Mouse (Mus musculus) MEL (cell line): ENCODE results near the gene Tmem184a. TPM values are rescaled to one million over a fixed set of nuclear protein-coding genes. Genes with fewer than 3 reads are reported as not detected.

Experiments used
- DNase-seq: peaks from one replicate; pipeline ENCODE4 v3.0.0; 2011; ENCODE audit warnings: low read depth, low spot score
- H3K27ac ChIP-seq: 2 replicates; pipeline ENCODE4 v1.5.1; 2012; ENCODE audit warnings: low read depth, mild to moderate bottlenecking, control low read depth, low read length, moderate library complexity; ENCODE audit not compliant: control insufficient read depth
- H3K27me3 ChIP-seq, 2 experiments: fragments of 150-350 bp in 1 of 2; sonication (generic) in 1 of 2; 2 replicates each; pipeline ENCODE4 v1.6.1; 2012; ENCODE audit warnings: low read length in 2 of 2, mild to moderate bottlenecking in 2 of 2, improper control_type of control experiment in 1 of 2, moderate library complexity in 1 of 2; ENCODE audit not compliant: insufficient read depth in 2 of 2, control insufficient read depth in 1 of 2
- H3K36me3 ChIP-seq, 2 experiments: 2 replicates each; pipeline ENCODE4 v1.6.1; 2012 to 2014; ENCODE audit warnings: low read length in 2 of 2, improper control_type of control experiment in 1 of 2, inconsistent platforms in 1 of 2, mild to moderate bottlenecking in 1 of 2; ENCODE audit not compliant: insufficient read depth in 2 of 2, control insufficient read depth in 1 of 2
- H3K4me1 ChIP-seq, 2 experiments: fragments of 150-350 bp in 1 of 2; sonication (generic) in 1 of 2; 2 replicates each; pipeline ENCODE4 v1.6.1; 2012; ENCODE audit warnings: low read length in 2 of 2, improper control_type of control experiment in 1 of 2, mild to moderate bottlenecking in 1 of 2; ENCODE audit not compliant: insufficient read depth in 2 of 2, control insufficient read depth in 1 of 2
- H3K4me3 ChIP-seq, 2 experiments: fragments of 150-350 bp in 1 of 2; sonication (generic) in 1 of 2; 2 replicates each; pipeline ENCODE4 v1.5.1; 2012; ENCODE audit warnings: low read depth in 2 of 2, low read length in 2 of 2, mild to moderate bottlenecking in 2 of 2, moderate library complexity in 2 of 2, control low read depth in 1 of 2, improper control_type of control experiment in 1 of 2; ENCODE audit not compliant: control insufficient read depth in 1 of 2, insufficient read depth in 1 of 2
- H3K79me2 ChIP-seq: 2 replicates; pipeline ENCODE4 v1.6.1; 2012; ENCODE audit warnings: mild to moderate bottlenecking, low read length, moderate library complexity; ENCODE audit not compliant: control insufficient read depth, poor library complexity, insufficient read depth
- H3K9ac ChIP-seq: 2 replicates; pipeline ENCODE4 v1.6.1; 2012; ENCODE audit warnings: low read depth, mild to moderate bottlenecking, control low read depth, low read length, moderate library complexity; ENCODE audit not compliant: control insufficient read depth, poor library complexity, severe bottlenecking
- H3K9me3 ChIP-seq: fragments of 150-350 bp; sonication (generic); replicated peaks from 2 replicates; pipeline ENCODE4 v1.6.1; 2012; ENCODE audit warnings: mild to moderate bottlenecking, low read length, improper control_type of control experiment, moderate library complexity; ENCODE audit not compliant: insufficient read depth
- BHLHE40 ChIP-seq: IDR thresholded peaks from 2 replicates; pipeline ENCODE4 v1.6.1; 2012; ENCODE audit warnings: low read depth, mild to moderate bottlenecking, inconsistent platforms, low read length, improper control_type of control experiment, borderline replicate concordance
- CHD1 ChIP-seq: IDR thresholded peaks from 2 replicates; pipeline ENCODE4 v1.6.1; 2012; ENCODE audit warnings: low read depth, mild to moderate bottlenecking, inconsistent platforms, low read length, improper control_type of control experiment
- CHD2 ChIP-seq: IDR thresholded peaks from 2 replicates; pipeline ENCODE4 v1.6.1; 2011; ENCODE audit warnings: low read length, improper control_type of control experiment
- CTCF ChIP-seq, 3 experiments: IDR thresholded peaks in 2 of 3; conservative IDR thresholded peaks in 1 of 3; 2 replicates each; pipeline ENCODE4 v1.5.1; 2011 to 2012; ENCODE audit warnings: low read length in 3 of 3, low read depth in 2 of 3, mild to moderate bottlenecking in 2 of 3, improper control_type of control experiment in 1 of 3, inconsistent platforms in 1 of 3, mixed read lengths in 1 of 3, moderate library complexity in 1 of 3; ENCODE audit not compliant: control insufficient read depth in 1 of 3, insufficient read depth in 1 of 3, poor library complexity in 1 of 3, severe bottlenecking in 1 of 3
- E2F4 ChIP-seq: IDR thresholded peaks from 2 replicates; pipeline ENCODE4 v1.6.1; 2011; ENCODE audit warnings: low read depth, low read length, improper control_type of control experiment, borderline replicate concordance
- ELF1 ChIP-seq: IDR thresholded peaks from 2 replicates; pipeline ENCODE4 v1.6.1; 2014; ENCODE audit warnings: low read depth, mild to moderate bottlenecking, inconsistent platforms, low read length, improper control_type of control experiment, moderate library complexity
- EP300 ChIP-seq, 2 experiments: IDR thresholded peaks; 2 replicates each; pipeline ENCODE4 v1.6.1; 2011; ENCODE audit warnings: improper control_type of control experiment in 2 of 2, low read length in 2 of 2, low read depth in 1 of 2, mild to moderate bottlenecking in 1 of 2
- ETS1 ChIP-seq: IDR thresholded peaks from 2 replicates; pipeline ENCODE4 v1.6.1; 2012; ENCODE audit warnings: low read depth, mild to moderate bottlenecking, inconsistent platforms, low read length, improper control_type of control experiment, moderate library complexity
- GABPA ChIP-seq: IDR thresholded peaks from 2 replicates; pipeline ENCODE4 v1.6.1; 2012; ENCODE audit warnings: low read depth, mild to moderate bottlenecking, inconsistent platforms, low read length, improper control_type of control experiment, moderate library complexity
- GATA1 ChIP-seq: IDR thresholded peaks from 2 replicates; pipeline ENCODE4 v1.6.1; 2011; ENCODE audit warnings: low read depth, low read length, improper control_type of control experiment
- HCFC1 ChIP-seq: IDR thresholded peaks from 2 replicates; pipeline ENCODE4 v1.6.1; 2012; ENCODE audit warnings: low read depth, mild to moderate bottlenecking, inconsistent platforms, low read length, improper control_type of control experiment, moderate library complexity
- JUND ChIP-seq: IDR thresholded peaks from 2 replicates; pipeline ENCODE4 v1.6.1; 2011; ENCODE audit warnings: low read depth, mild to moderate bottlenecking, improper control_type of control experiment, low read length
- KAT2A ChIP-seq: conservative IDR thresholded peaks from 2 replicates; pipeline ENCODE4 v1.6.1; 2012; ENCODE audit warnings: low read depth, low read length, improper control_type of control experiment, inconsistent platforms
- MAFK ChIP-seq: IDR thresholded peaks from 2 replicates; pipeline ENCODE4 v1.6.1; 2011; ENCODE audit warnings: low read depth, mild to moderate bottlenecking, low read length, improper control_type of control experiment, borderline replicate concordance
- MAX ChIP-seq: IDR thresholded peaks from 2 replicates; pipeline ENCODE4 v1.6.1; 2011; ENCODE audit warnings: low read length, improper control_type of control experiment
- MAZ ChIP-seq: IDR thresholded peaks from 2 replicates; pipeline ENCODE4 v1.6.1; 2012; ENCODE audit warnings: low read depth, mild to moderate bottlenecking, inconsistent platforms, low read length, improper control_type of control experiment
- MEF2A ChIP-seq: IDR thresholded peaks from 2 replicates; pipeline ENCODE4 v1.6.1; 2014; ENCODE audit warnings: low read depth, mild to moderate bottlenecking, inconsistent platforms, low read length, improper control_type of control experiment; ENCODE audit not compliant: poor library complexity, insufficient replicate concordance, severe bottlenecking; ENCODE audit errors: extremely low read depth
- MXI1 ChIP-seq: IDR thresholded peaks from 2 replicates; pipeline ENCODE4 v1.6.1; 2011; ENCODE audit warnings: mild to moderate bottlenecking, low read depth, low read length, improper control_type of control experiment
- MYB ChIP-seq: IDR thresholded peaks from 2 replicates; pipeline ENCODE4 v1.6.1; 2011; ENCODE audit warnings: mild to moderate bottlenecking, low read depth, low read length, improper control_type of control experiment
- NELFE ChIP-seq: IDR thresholded peaks from 2 replicates; pipeline ENCODE4 v1.6.1; 2011; ENCODE audit warnings: low read depth, low read length, improper control_type of control experiment
- NRF1 ChIP-seq: IDR thresholded peaks from 2 replicates; pipeline ENCODE4 v1.6.1; 2014; ENCODE audit warnings: low read depth, mild to moderate bottlenecking, inconsistent platforms, low read length, improper control_type of control experiment, moderate library complexity; ENCODE audit not compliant: poor library complexity, insufficient read depth, severe bottlenecking
- POLR2A ChIP-seq, 2 experiments: IDR thresholded peaks; 2 replicates each; pipeline ENCODE4 v1.6.1; 2011 to 2012; ENCODE audit warnings: low read length in 2 of 2, mild to moderate bottlenecking in 2 of 2, control low read depth in 1 of 2, improper control_type of control experiment in 1 of 2, low read depth in 1 of 2, moderate library complexity in 1 of 2; ENCODE audit not compliant: control insufficient read depth in 1 of 2, insufficient read depth in 1 of 2, poor library complexity in 1 of 2
- POLR2AphosphoS2 ChIP-seq: IDR thresholded peaks from 2 replicates; pipeline ENCODE4 v1.6.1; 2011; ENCODE audit warnings: low read length, improper control_type of control experiment
- POLR2AphosphoS5 ChIP-seq: IDR thresholded peaks from 2 replicates; pipeline ENCODE4 v1.6.1; 2012; ENCODE audit warnings: low read depth, borderline replicate concordance, mild to moderate bottlenecking, inconsistent platforms, low read length, moderate library complexity, mixed read lengths
- RAD21 ChIP-seq: IDR thresholded peaks from 2 replicates; pipeline ENCODE4 v1.6.1; 2011; ENCODE audit warnings: mild to moderate bottlenecking, low read depth, low read length, improper control_type of control experiment
- RCOR1 ChIP-seq: IDR thresholded peaks from 2 replicates; pipeline ENCODE4 v1.6.1; 2012; ENCODE audit warnings: low read depth, mild to moderate bottlenecking, inconsistent platforms, low read length, improper control_type of control experiment
- SIN3A ChIP-seq: IDR thresholded peaks from 2 replicates; pipeline ENCODE4 v1.6.1; 2012; ENCODE audit warnings: low read length, improper control_type of control experiment, inconsistent platforms
- SMC3 ChIP-seq: IDR thresholded peaks from 2 replicates; pipeline ENCODE4 v1.6.1; 2011; ENCODE audit warnings: low read depth, low read length, improper control_type of control experiment
- TAL1 ChIP-seq: IDR thresholded peaks from 2 replicates; pipeline ENCODE4 v1.6.1; 2012; ENCODE audit warnings: mild to moderate bottlenecking, inconsistent platforms, low read length, moderate library complexity, mixed read lengths
- TCF12 ChIP-seq: IDR thresholded peaks from 2 replicates; pipeline ENCODE4 v1.6.1; 2014; ENCODE audit warnings: low read depth, mild to moderate bottlenecking, inconsistent platforms, low read length, improper control_type of control experiment, moderate library complexity
- UBTF ChIP-seq: IDR thresholded peaks from 2 replicates; pipeline ENCODE4 v1.6.1; 2012; ENCODE audit warnings: low read depth, mild to moderate bottlenecking, inconsistent platforms, low read length, improper control_type of control experiment, moderate library complexity, borderline replicate concordance; ENCODE audit not compliant: insufficient read depth
- USF1 ChIP-seq: IDR thresholded peaks from 2 replicates; pipeline ENCODE4 v1.6.1; 2014; ENCODE audit warnings: low read depth, mild to moderate bottlenecking, inconsistent platforms, low read length, improper control_type of control experiment, moderate library complexity
- USF2 ChIP-seq, 2 experiments: IDR thresholded peaks; 2 replicates each; pipeline ENCODE4 v1.6.1; 2011 to 2012; ENCODE audit warnings: improper control_type of control experiment in 2 of 2, low read length in 2 of 2, borderline replicate concordance in 1 of 2, inconsistent platforms in 1 of 2, low read depth in 1 of 2, mild to moderate bottlenecking in 1 of 2; ENCODE audit not compliant: insufficient read depth in 1 of 2
- ZC3H11A ChIP-seq: IDR thresholded peaks from 2 replicates; pipeline ENCODE4 v1.6.1; 2012; ENCODE audit warnings: low read depth, mild to moderate bottlenecking, inconsistent platforms, low read length, improper control_type of control experiment
- ZKSCAN1 ChIP-seq: IDR thresholded peaks from 2 replicates; pipeline ENCODE4 v1.6.1; 2012; ENCODE audit warnings: low read depth, mild to moderate bottlenecking, inconsistent platforms, low read length, improper control_type of control experiment, moderate library complexity
- ZMIZ1 ChIP-seq: IDR thresholded peaks from 2 replicates; pipeline ENCODE4 v1.6.1; 2012; ENCODE audit warnings: low read depth, mild to moderate bottlenecking, inconsistent platforms, low read length, improper control_type of control experiment, moderate library complexity
- ZNF384 ChIP-seq: IDR thresholded peaks from 2 replicates; pipeline ENCODE4 v1.6.1; 2012; ENCODE audit warnings: low read depth, mild to moderate bottlenecking, inconsistent platforms, low read length, improper control_type of control experiment
- polyA plus RNA-seq, 2 experiments: library from polyadenylated mRNA; stranded (reverse) in 1 of 2; unstranded in 1 of 2; fragments of >175 nt in 1 of 2; fragments of >200 nt in 1 of 2; gene quantifications; 2 replicates each; pipeline versions ENCODE4 v1.2.1 to v1.2.4; 2012; ENCODE audit warnings: low replicate concordance in 2 of 2, low read depth in 1 of 2; ENCODE audit not compliant: insufficient read length in 2 of 2, insufficient read depth in 1 of 2, missing spikeins in 1 of 2
- total RNA-seq: library from RNA; depleted of rRNA; stranded (reverse); fragments of 300-350 nt; gene quantifications from 2 replicates; pipeline ENCODE4 v1.2.3, GENCODE M21; 2012

The Tmem184a gene
- total and polyA plus RNA-seq, 3 experiments: 0.10 to 0.27 TPM; not detected in 1

DNA sequence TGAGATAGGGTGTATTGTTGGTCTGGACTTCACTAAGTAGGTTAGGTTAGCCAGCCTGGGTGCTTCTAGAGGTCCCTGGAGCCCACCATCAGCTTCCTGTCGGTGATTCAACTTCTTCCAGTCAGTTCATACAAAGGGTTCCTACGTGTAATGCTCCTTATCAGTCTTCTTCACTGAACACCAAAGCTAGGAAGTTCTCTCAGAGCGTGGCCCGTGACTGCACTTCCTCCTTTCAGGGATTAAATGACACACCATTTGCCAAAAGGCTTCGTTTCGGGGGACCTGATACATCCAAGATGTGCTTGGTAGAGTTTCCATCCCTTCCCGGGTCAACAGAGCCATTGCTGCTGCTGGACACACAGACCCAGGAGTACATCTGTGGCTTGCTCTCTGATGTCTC lies 12.4 kb upstream of the Tmem184a start:
- no peaks in the 10 kb centered on the region for H3K79me2 ChIP-seq
- H3K4me1 ChIP-seq: peaks cover 3 to 31% of the 10 kb centered on the region in 2 experiments; a peak in 3 of 4 replicates
- peak overlapping the region; percentile 87 for H3K27ac ChIP-seq
- H3K9ac ChIP-seq: peak overlapping the region; percentile 74
- peaks cover 0 to 23% of the 10 kb centered on the region in 2 experiments; a peak in 2 of 4 replicates for H3K36me3 ChIP-seq
- DNase-seq: peak; percentile 93
- H3K9me3 ChIP-seq: no peaks in the 10 kb centered on the region
- H3K27me3 ChIP-seq: no peaks in the 10 kb centered on the region
- H3K4me3 ChIP-seq: peak overlapping the region; percentile 51 to 91
- TF ChIP-seq HCFC1: peak; percentile 49; the same call in 1 of the 2 replicates
- no peak for TF ChIP-seq ZMIZ1
- TF ChIP-seq BHLHE40: peak; percentile 95
- peak; percentile 39 to 65; a peak in 3 of 4 replicates for TF ChIP-seq EP300 (IDR thresholded peaks at IDR 0.05; ENCODE audit: low read depth in 1 of 2, low read length in 2 of 2)
- no peak for TF ChIP-seq POLR2AphosphoS5
- 0 out of 2 replicates have a peak, but pooled peaks have one; percentile 29 for TF ChIP-seq NELFE
- peak; percentile 21; the same call in 1 of the 2 replicates for TF ChIP-seq TAL1
- TF ChIP-seq CHD1: no peak
- 0 out of 2 replicates have a peak, but pooled peaks have one; percentile 24 for TF ChIP-seq TCF12
- no peak for TF ChIP-seq RAD21
- no peak for TF ChIP-seq E2F4
- TF ChIP-seq MAX: peak; percentile 81
- TF ChIP-seq GABPA: no peak
- peak; percentile 91 for TF ChIP-seq GATA1
- peak; percentile 75 for TF ChIP-seq ELF1
- TF ChIP-seq MYB: no peak
- TF ChIP-seq JUND: no peak
- TF ChIP-seq ZKSCAN1: no peak
- TF ChIP-seq SIN3A: peak; percentile 81
- TF ChIP-seq CTCF (IDR thresholded peaks at IDR 0.05 in 2 of 3, conservative IDR thresholded peaks at IDR 0.05 in 1 of 3; ENCODE audit: control insufficient read depth in 1 of 3, insufficient read depth in 1 of 3, low read depth in 2 of 3, low read length in 3 of 3, poor library complexity in 1 of 3, severe bottlenecking in 1 of 3): no peak
- TF ChIP-seq MXI1: peak; percentile 85
- TF ChIP-seq POLR2AphosphoS2: no peak
- TF ChIP-seq NRF1: no peak
- peak; percentile 44 to 62; a peak in 2 of 4 replicates for TF ChIP-seq POLR2A (IDR thresholded peaks at IDR 0.05; ENCODE audit: control insufficient read depth in 1 of 2, insufficient read depth in 1 of 2, low read depth in 1 of 2, low read length in 2 of 2, poor library complexity in 1 of 2)
- no peak for TF ChIP-seq ZNF384
- no peak for TF ChIP-seq RCOR1
- no peak for TF ChIP-seq MAFK
- TF ChIP-seq MAZ: no peak
- peak; percentile 73; the same call in 1 of the 2 replicates for TF ChIP-seq ETS1
- TF ChIP-seq CHD2: no peak
- TF ChIP-seq USF2 (IDR thresholded peaks at IDR 0.05; ENCODE audit: borderline replicate concordance in 1 of 2, insufficient read depth in 1 of 2, low read depth in 1 of 2, low read length in 2 of 2): no peak
- TF ChIP-seq ZC3H11A: no peak
- no peak for TF ChIP-seq SMC3
- TF ChIP-seq MEF2A: no peak
- TF ChIP-seq USF1: no peak
- TF ChIP-seq KAT2A: no peak
- TF ChIP-seq UBTF: no peak
